Mouse (Mus musculus) CH12.LX (cell line): ENCODE results near the gene Wee1. TPM values are rescaled to one million over a fixed set of nuclear protein-coding genes. Genes with fewer than 3 reads are reported as not detected.

ENCODE experiments used
- DNase-seq: peaks from one replicate; pipeline ENCODE4 v3.0.0-alpha.2; 2013; ENCODE audit errors: extremely low read depth
- H3K27ac ChIP-seq: 2 replicates; pipeline ENCODE4 v1.5.1; 2012; ENCODE audit warnings: low read depth, mild to moderate bottlenecking, control low read depth, moderate library complexity; ENCODE audit not compliant: insufficient read depth
- H3K27me3 ChIP-seq: replicated peaks from 2 replicates; pipeline ENCODE3; 2012; ENCODE audit warnings: inconsistent platforms
- H3K36me3 ChIP-seq, 2 experiments: replicated peaks in 1 of 2; 2 replicates each; pipeline versions ENCODE3 to v1.6.1; 2012; ENCODE audit warnings: inconsistent platforms in 1 of 2, low read length in 1 of 2, mild to moderate bottlenecking in 1 of 2, mixed read lengths in 1 of 2, moderate library complexity in 1 of 2; ENCODE audit not compliant: control insufficient read depth in 1 of 2, insufficient read depth in 1 of 2
- H3K4me1 ChIP-seq, 2 experiments: 2 replicates each; pipeline ENCODE4 v1.6.1; 2012; ENCODE audit warnings: inconsistent platforms in 1 of 2, moderate library complexity in 1 of 2; ENCODE audit not compliant: insufficient read depth in 2 of 2, control insufficient read depth in 1 of 2
- H3K4me2 ChIP-seq: 2 replicates; pipeline ENCODE4 v1.6.1; 2012; ENCODE audit warnings: low read depth, mild to moderate bottlenecking, control low read depth; ENCODE audit not compliant: poor library complexity, insufficient read depth, severe bottlenecking
- H3K4me3 ChIP-seq, 3 experiments: fragments of 150-350 bp in 1 of 3; sonication (generic) in 1 of 3; replicated peaks in 1 of 3; 2 replicates each; pipeline versions ENCODE3 to v1.5.1; 2011 to 2012; ENCODE audit warnings: low read depth in 2 of 3, low read length in 2 of 3, mild to moderate bottlenecking in 2 of 3, moderate library complexity in 2 of 3, control low read depth in 1 of 3, improper control_type of control experiment in 1 of 3, inconsistent platforms in 1 of 3, mixed read lengths in 1 of 3; ENCODE audit not compliant: poor library complexity in 1 of 3
- H3K79me2 ChIP-seq: replicated peaks from 2 replicates; pipeline ENCODE4 v1.6.1; 2012; ENCODE audit warnings: mild to moderate bottlenecking, moderate library complexity; ENCODE audit not compliant: control insufficient read depth, poor library complexity, insufficient read depth, severe bottlenecking; ENCODE audit errors: extremely low read depth
- H3K9ac ChIP-seq: 2 replicates; pipeline ENCODE4 v1.6.1; 2012; ENCODE audit warnings: low read depth, mild to moderate bottlenecking, control low read depth, moderate library complexity; ENCODE audit not compliant: insufficient read depth
- H3K9me3 ChIP-seq: replicated peaks from 2 replicates; pipeline ENCODE3; 2012; ENCODE audit warnings: low read length, inconsistent platforms, mixed read lengths
- CHD1 ChIP-seq: IDR thresholded peaks from 2 replicates; pipeline ENCODE4 v1.6.1; 2012; ENCODE audit warnings: low read depth, low read length, improper control_type of control experiment, inconsistent platforms
- CHD2 ChIP-seq: IDR thresholded peaks from 2 replicates; pipeline ENCODE4 v1.6.1; 2011; ENCODE audit warnings: low read length, improper control_type of control experiment
- CTCF ChIP-seq, 2 experiments: IDR thresholded peaks in 1 of 2; conservative IDR thresholded peaks in 1 of 2; 2 replicates each; pipeline ENCODE4 v1.5.1; 2011 to 2012; ENCODE audit warnings: low read depth in 2 of 2, low read length in 2 of 2, improper control_type of control experiment in 1 of 2, inconsistent platforms in 1 of 2, mild to moderate bottlenecking in 1 of 2, moderate library complexity in 1 of 2
- ELF1 ChIP-seq: IDR thresholded peaks from 2 replicates; pipeline ENCODE4 v1.6.1; 2014; ENCODE audit warnings: low read depth, mild to moderate bottlenecking, inconsistent platforms, low read length, improper control_type of control experiment
- EP300 ChIP-seq: IDR thresholded peaks from 2 replicates; pipeline ENCODE4 v1.6.1; 2011; ENCODE audit warnings: low read length, improper control_type of control experiment
- IRF4 ChIP-seq: IDR thresholded peaks from 2 replicates; pipeline ENCODE4 v1.6.1; 2014; ENCODE audit warnings: low read depth, mild to moderate bottlenecking, inconsistent platforms, low read length, improper control_type of control experiment
- JUND ChIP-seq: conservative IDR thresholded peaks from 2 replicates; pipeline ENCODE4 v1.6.1; 2011; ENCODE audit warnings: low read depth, low read length, improper control_type of control experiment
- MAX ChIP-seq: IDR thresholded peaks from 2 replicates; pipeline ENCODE4 v1.6.1; 2011; ENCODE audit warnings: low read length, improper control_type of control experiment
- MAZ ChIP-seq: IDR thresholded peaks from 2 replicates; pipeline ENCODE4 v1.6.1; 2012; ENCODE audit warnings: low read depth, mild to moderate bottlenecking, inconsistent platforms, low read length, improper control_type of control experiment, moderate library complexity
- MXI1 ChIP-seq: IDR thresholded peaks from 2 replicates; pipeline ENCODE4 v1.6.1; 2011; ENCODE audit warnings: mild to moderate bottlenecking, low read depth, low read length, improper control_type of control experiment
- NELFE ChIP-seq: IDR thresholded peaks from 2 replicates; pipeline ENCODE4 v1.6.1; 2011; ENCODE audit warnings: low read depth, low read length, improper control_type of control experiment
- POLR2AphosphoS2 ChIP-seq: IDR thresholded peaks from 2 replicates; pipeline ENCODE4 v1.6.1; 2011; ENCODE audit warnings: low read depth, low read length, improper control_type of control experiment
- SMC3 ChIP-seq: IDR thresholded peaks from 2 replicates; pipeline ENCODE4 v1.6.1; 2011; ENCODE audit warnings: low read depth, low read length, improper control_type of control experiment
- UBTF ChIP-seq: IDR thresholded peaks from 2 replicates; pipeline ENCODE4 v1.6.1; 2012; ENCODE audit warnings: low read depth, mild to moderate bottlenecking, inconsistent platforms, low read length, improper control_type of control experiment, moderate library complexity
- USF2 ChIP-seq: conservative IDR thresholded peaks from 2 replicates; pipeline ENCODE4 v1.6.1; 2011; ENCODE audit warnings: low read depth, low read length, improper control_type of control experiment
- ZKSCAN1 ChIP-seq: IDR thresholded peaks from 2 replicates; pipeline ENCODE4 v1.6.1; 2012; ENCODE audit warnings: low read depth, inconsistent platforms, low read length, improper control_type of control experiment, borderline replicate concordance
- dilution Hi-C: fragments of 300-500 bp; cut with MboI; formaldehyde crosslinking; loops from 2 replicates; pipeline ENCODE4 v1.14.3; 2020; ENCODE audit warnings: low sequenced_read_pairs; ENCODE audit not compliant: extremely low pct_unique_long_range_greater_than_20kb, extremely low pct_ligation_motif_present
- in situ Hi-C: fragments of 300-500 bp; cut with MboI; formaldehyde crosslinking; loops from 3 replicates; pipeline ENCODE4 v1.14.3; 2019; ENCODE audit warnings: low sequenced_read_pairs, low pct_ligation_motif_present, low pct_unique_long_range_greater_than_20kb, mixed read lengths
- polyA plus RNA-seq: library from polyadenylated mRNA; unstranded; fragments of >175 nt; gene quantifications from 2 replicates; pipeline ENCODE4 v1.2.1, GENCODE M21; 2012; ENCODE audit warnings: low read depth; ENCODE audit not compliant: insufficient read length
- total RNA-seq, 2 experiments: library from RNA; depleted of rRNA; stranded (reverse); fragments of 300-350 nt in 1 of 2; fragments of >200 nt in 1 of 2; gene quantifications; 2 replicates each; pipeline ENCODE4 v1.2.3; 2012 to 2014

The Wee1 gene
- total and polyA plus RNA-seq, 3 experiments: 10.1 to 30.3 (median 14.2) TPM

DNA sequence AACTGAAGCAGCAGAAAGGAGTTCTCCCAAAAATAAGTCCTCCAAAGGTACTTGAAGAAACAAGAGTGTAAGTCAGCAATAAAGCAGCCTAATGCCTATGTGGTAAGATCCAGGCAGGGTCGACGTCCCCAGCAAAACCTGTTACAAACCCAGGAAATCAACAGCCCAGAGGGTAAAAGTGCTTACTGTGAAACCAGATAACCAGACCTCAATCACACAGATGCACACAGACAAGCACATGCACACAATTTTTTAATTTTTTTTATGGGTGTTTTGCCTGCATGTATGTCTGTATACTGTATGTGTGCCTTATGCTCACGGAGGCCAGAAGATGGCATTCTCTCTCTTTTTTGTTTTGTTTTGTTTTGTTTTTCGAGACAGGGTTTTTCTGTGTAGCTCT, 25.5 kb upstream of the Wee1 start:
- no peak overlapping the region for H3K27ac ChIP-seq
- no peak overlapping the region for H3K4me2 ChIP-seq
- no peak overlapping the region for H3K4me3 ChIP-seq
- H3K79me2 ChIP-seq: no peaks in the 10 kb centered on the region
- no peak overlapping the region for H3K9ac ChIP-seq
- DNase-seq: no peak
- H3K4me1 ChIP-seq: peaks cover 2 to 8% of the 10 kb centered on the region in 2 experiments; a peak in 3 of 4 replicates
- TF ChIP-seq IRF4 (no peak), CTCF (conservative IDR thresholded peaks at IDR 0.05 in 1 of 2, IDR thresholded peaks at IDR 0.05 in 1 of 2; ENCODE audit: low read depth in 2 of 2, low read length in 2 of 2) (peak in 1 of 2 experiments; percentile 18; a peak in 1 of 4 replicates), POLR2AphosphoS2 (no peak), JUND (no peak), UBTF (no peak)
- peaks cover 5% of the 10 kb centered on the region for H3K9me3 ChIP-seq
- dilution Hi-C loops (no loop called here), in situ Hi-C loops (no loop called here)
- no peaks in the 10 kb centered on the region for H3K27me3 ChIP-seq
- H3K36me3 ChIP-seq: peaks cover 37 to 60% of the 10 kb centered on the region in 2 experiments

DNA sequence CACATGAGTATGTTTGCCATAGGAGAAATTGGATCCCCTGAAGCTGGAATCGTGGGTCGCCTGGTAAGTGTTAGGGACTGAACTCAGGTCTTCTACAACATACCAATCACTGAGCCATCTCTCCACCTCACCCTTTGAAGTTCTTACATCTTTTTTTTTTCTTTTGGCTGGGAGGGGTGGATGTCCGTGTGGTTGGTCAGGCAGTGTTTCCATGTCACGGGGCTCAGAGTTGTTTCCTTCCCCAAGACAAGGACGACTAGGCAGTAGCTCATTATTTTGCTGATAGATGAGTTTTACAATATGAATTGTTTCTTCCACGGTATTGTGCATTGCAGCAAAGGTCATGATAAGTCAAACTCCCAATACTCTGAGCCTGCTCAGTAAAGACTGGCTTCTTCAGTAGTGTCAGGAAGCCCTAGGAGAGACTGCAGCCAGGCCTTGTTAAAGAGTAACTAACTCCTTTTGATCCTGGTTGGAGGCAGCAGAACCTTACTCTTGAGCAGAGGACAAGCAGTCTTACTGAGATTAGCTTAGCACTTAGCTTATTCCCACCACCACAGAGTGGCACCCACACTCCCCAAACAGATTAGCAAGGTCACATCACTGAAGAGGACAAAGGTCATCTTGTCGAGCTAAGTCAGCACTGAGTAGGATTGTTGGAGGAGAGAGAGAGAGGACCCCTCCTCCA, 24.6 kb upstream of the Wee1 start:
- Histone ChIP-seq H3K4me2 (no peak overlapping the region), H3K36me3 (peaks cover 31 to 51% of the 10 kb centered on the region in 2 experiments), H3K27me3 (no peaks in the 10 kb centered on the region), H3K4me1 (no peaks in the 10 kb centered on the region), H3K9ac (no peak overlapping the region), H3K79me2 (no peaks in the 10 kb centered on the region), H3K9me3 (peaks cover 5% of the 10 kb centered on the region), H3K27ac (no peak overlapping the region), H3K4me3 (no peak overlapping the region)
- no peak for TF ChIP-seq MAZ
- TF ChIP-seq ZKSCAN1: no peak
- no peak for TF ChIP-seq ELF1
- no peak for TF ChIP-seq EP300
- TF ChIP-seq MXI1: no peak
- no peak for TF ChIP-seq CHD2
- TF ChIP-seq IRF4: no peak
- no peak for TF ChIP-seq MAX
- TF ChIP-seq USF2: no peak
- TF ChIP-seq CHD1: no peak
- TF ChIP-seq SMC3: no peak
- no peak for TF ChIP-seq NELFE
- dilution Hi-C loops: no loop called here
- in situ Hi-C loops: no loop called here
- DNase-seq: no peak
